Mouse (Mus musculus): ENCODE measurements at regions not wholly inside any gene's neighbourhood (a gene's known extent, or its start where the extent isn't known, plus 50 kb on each side); places are given as distances from the start of the nearest gene placed in this dataset.

GRCm38 (mm10) chr19:26475754-26476153 lies 129.1 kb upstream of the Smarca2 start:
- no peak for DNase-seq (ENCODE audit: low spot score)

- DNase-seq (ENCODE audit: low spot score), result no peak
These were observed 126.7 kb upstream of the Smarca2 start for GRCm38 (mm10) chr19:26478055-26478737.

GRCm38 (mm10) chr19:26484322-26484721 lies 120.5 kb upstream of the Smarca2 start:
- no peak for DNase-seq (ENCODE audit: low spot score)

- DNase-seq (ENCODE audit: low spot score), result no peak
These were observed 112.0 kb upstream of the Smarca2 start for GRCm38 (mm10) chr19:26492806-26493205.

- no peak for DNase-seq (ENCODE audit: low spot score)
These were observed 103.8 kb upstream of the Smarca2 start for GRCm38 (mm10) chr19:26501064-26501463.

- no peak for DNase-seq (ENCODE audit: low spot score)
These were observed 100.8 kb upstream of the Smarca2 start for GRCm38 (mm10) chr19:26504027-26504426.

GRCm38 (mm10) chr19:26506802-26507201 lies 98.0 kb upstream of the Smarca2 start:
- no peak for DNase-seq (ENCODE audit: low spot score)

- DNase-seq (ENCODE audit: low spot score), result no peak
These were observed 96.9 kb upstream of the Smarca2 start for GRCm38 (mm10) chr19:26507986-26508385.

- DNase-seq (ENCODE audit: low spot score), result no peak
These were observed 96.2 kb upstream of the Smarca2 start for GRCm38 (mm10) chr19:26508616-26509015.

- no peak for DNase-seq (ENCODE audit: low spot score)
These were observed 95.6 kb upstream of the Smarca2 start for GRCm38 (mm10) chr19:26509240-26509639.

GRCm38 (mm10) chr19:26510185-26510584 lies 94.7 kb upstream of the Smarca2 start:
- no peak for DNase-seq (ENCODE audit: low spot score)

- no peak for DNase-seq (ENCODE audit: low spot score)
These were observed 94.0 kb upstream of the Smarca2 start for GRCm38 (mm10) chr19:26510887-26511286.

- DNase-seq (ENCODE audit: low spot score), result no peak
These were observed 93.1 kb upstream of the Smarca2 start for GRCm38 (mm10) chr19:26511756-26512155.

- no peak for DNase-seq (ENCODE audit: low spot score)
These were observed 80.3 kb upstream of the Smarca2 start for GRCm38 (mm10) chr19:26524583-26524982.

GRCm38 (mm10) chr19:26531390-26531789 lies 73.5 kb upstream of the Smarca2 start:
- DNase-seq (ENCODE audit: low spot score), result no peak

- no peak for DNase-seq (ENCODE audit: low spot score)
These were observed 72.3 kb upstream of the Smarca2 start for GRCm38 (mm10) chr19:26532509-26532908.

GRCm38 (mm10) chr19:26545671-26546070 lies 59.2 kb upstream of the Smarca2 start:
- DNase-seq (ENCODE audit: low spot score), result no peak

GRCm38 (mm10) chr19:26547522-26547921 lies 57.3 kb upstream of the Smarca2 start:
- DNase-seq (ENCODE audit: low spot score), result no peak

- DNase-seq (ENCODE audit: low spot score), result no peak
These were observed 56.1 kb upstream of the Smarca2 start for GRCm38 (mm10) chr19:26548562-26549270.

- no peak for DNase-seq (ENCODE audit: low spot score)
These were observed 54.6 kb upstream of the Smarca2 start for GRCm38 (mm10) chr19:26550299-26550698.

Data from layer of hippocampus, adult 9-10 months (tissue).